Mouse (Mus musculus) thymus, postnatal 36 days (tissue): ENCODE results near the gene Nfs1.
"Not testable (repeated sequence)": the region's sequence is repeated elsewhere in the genome, so short reads cannot be mapped to it uniquely, and the experiment has no call there.

ENCODE experiments used
- DNase-seq, 2 experiments: peaks; one replicate each; pipeline ENCODE4 v3.0.0; 2022; ENCODE audit warnings: mixed read lengths in 2 of 2

Nfs1 gene

DNA sequence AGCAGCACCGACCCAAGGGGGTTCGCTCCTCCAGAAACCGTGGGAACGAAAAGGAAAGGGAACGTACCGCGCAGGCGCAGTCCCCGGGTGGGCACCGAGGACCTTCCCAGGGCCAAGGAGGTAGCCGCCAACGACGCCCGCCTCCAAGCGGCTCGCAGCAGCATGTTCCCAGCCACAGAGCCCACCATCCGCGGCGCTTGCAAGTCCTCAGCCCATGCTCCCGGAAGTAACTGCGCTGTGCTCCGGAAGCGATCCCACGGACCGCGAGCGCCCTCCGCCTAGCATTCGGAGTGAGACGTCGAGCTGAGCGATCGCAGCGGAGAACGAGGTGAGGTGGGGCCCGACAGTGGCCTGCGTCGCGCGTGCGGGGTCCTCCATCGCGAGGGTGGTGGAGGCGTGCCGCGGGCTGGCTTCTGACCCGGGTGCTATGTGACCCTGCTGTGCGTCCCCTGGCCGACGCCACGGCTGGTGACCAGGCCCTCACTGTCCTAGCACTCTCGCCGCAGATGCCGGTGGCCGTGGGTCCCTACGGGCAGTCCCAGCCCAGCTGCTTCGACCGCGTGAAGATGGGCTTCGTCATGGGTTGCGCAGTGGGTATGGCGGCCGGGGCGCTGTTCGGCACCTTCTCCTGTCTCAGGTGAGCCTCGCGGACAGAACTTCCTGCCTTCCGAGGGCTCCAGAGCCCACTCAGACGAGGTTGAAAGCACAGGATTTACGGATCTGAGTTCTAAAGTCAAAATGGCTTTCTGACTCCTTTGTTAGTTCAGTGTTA lies at the start of gene Nfs1, which contains the start of gene Romo1:
Nfs1 (minus strand) TSS at position 234 of the 772 bp plus-strand sequence.
Romo1 (plus strand) TSS at position 87 of the 772 bp plus-strand sequence.
- DNase-seq = peak; percentile 93 to 95

DNA sequence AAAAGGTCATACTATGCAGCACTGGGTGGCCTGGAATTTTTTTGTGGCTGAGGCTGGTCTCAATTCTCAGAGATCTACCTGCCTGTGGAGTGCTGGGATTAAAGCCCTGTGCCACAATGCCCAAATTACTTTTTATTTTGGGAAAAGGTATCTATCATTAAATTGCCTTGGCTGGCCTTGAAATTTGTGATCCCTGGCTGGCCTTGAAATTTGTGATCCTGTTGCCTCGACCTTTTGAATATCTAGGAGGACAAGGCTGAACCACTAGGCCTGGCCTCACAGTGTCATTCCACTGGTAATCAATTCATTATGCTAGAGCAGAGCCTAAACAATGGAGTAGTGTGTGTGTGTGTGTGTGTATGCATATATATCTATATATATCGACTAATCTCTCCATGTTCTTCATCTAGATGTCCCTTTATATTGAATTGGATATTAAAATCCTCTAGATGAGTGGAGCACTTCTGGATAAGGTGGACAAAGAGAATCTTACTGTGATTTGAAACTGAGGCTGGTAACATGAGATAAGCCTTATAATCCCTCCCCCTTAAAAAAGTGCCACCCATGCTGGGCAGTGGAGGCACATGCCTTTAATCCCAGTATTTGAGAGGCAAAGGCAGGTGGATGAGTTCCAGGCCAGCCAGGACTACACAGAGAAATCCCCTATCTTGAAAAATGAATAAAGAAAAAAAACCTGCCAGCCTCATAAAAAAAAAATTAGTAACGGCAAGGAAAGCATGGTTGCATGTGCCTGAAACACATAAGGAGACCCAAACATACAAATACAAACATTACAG lies 49.3 kb upstream of the Nfs1 start:
- DNase-seq = no peak

DNA sequence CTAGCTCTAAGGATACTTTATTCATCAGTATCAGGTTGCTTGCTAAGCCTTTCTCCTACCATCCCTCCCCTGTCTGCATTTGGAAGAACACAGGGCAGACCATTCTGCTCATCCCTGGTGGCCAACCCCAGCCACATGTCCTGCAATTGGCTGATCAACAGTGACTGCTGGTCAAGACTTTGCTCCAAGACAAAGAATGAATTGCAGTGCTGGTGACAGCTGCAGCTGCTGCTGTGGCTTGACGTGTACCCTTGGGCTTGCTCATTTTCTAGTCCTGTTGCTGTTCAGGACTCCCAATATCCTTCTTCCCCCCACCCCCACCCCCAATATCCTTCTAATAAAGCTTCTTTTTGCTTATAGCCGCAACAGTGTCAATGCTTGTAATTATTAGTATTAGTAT lies 48.1 kb upstream of the Nfs1 start:
- no peak for DNase-seq

DNA sequence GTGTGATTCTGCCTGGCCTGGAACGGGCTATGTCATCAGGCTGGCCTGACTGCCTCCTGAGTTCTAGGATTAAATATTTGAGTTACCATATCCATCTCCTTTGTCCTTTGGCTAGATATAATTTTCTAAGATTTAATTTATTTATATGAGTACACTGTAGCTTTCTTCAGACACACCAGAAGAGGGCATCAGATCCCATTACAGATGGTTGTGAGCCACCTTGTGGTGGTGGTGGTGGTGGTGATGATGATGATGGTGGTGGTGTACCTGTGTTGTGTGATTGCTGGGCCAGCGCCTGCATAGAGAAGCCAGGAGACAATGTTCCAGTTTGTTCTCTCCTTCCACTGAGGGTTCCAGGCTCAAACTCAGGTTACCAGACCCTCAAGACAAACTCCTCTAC lies 47.6 kb upstream of the Nfs1 start:
- no peak for DNase-seq

DNA sequence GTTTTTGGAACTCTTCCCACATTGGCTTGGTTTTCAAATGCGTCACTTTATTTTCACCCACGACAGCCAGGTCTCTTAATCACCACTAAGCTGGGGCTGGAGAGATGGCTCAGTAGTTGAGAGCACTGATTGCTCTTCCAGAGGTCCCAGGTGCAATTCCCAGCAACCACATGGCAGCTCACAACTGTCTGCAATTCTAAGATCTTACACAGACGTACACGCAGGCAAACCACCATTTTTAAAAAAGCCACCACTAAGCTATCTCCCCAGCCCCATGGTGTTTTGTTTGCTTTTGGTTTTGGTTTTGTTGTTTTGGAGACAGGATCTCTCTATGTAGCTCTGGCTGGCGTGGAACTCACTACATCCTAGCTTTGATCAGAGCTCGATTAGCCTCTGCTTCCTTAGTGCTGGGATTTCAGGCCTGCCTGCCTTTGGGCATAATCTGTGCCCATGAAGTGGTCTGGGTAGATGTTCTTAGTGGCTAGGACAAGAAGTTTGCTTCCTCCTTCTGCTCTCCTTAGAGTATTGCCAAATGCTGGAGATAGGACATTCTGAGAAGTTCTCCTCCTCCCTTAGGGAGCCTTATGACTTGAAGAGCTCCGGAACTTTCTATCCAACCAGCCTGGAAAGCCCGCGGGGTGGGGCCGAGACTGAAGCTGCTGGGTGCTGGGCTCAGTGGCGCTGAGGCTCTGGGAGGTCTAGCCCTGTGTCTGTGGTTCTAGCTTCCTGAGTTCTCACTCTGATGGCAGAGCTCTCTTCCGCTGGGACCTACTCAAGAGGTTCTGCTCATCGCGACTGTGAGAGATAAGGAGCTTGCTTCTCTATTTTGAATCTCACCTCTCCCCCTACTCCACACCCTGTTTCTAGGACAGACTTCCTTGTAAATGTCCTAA lies 46.3 kb upstream of the Nfs1 start:
- peak; percentile 71 to 78 for DNase-seq

DNA sequence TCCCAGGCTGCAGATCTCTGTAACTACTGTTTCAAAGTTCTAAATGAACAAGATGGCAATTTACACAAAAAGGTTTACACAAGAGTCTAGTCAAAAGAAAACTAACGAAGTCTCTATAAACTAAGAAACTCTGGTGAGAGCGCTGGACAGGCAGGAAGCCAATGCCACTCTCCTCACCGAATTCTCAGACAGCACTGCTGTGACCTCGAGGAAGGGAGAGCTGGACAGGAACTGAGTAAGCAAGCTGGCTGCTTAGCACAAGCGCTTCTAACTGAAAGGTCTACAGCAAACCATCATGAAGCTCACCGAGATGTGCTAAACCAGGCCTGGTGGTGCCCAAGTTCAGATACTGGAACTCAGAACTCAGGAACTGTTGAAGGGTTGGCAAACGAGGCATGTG lies 45.3 kb upstream of the Nfs1 start:
- not testable (repeated sequence) for DNase-seq

DNA sequence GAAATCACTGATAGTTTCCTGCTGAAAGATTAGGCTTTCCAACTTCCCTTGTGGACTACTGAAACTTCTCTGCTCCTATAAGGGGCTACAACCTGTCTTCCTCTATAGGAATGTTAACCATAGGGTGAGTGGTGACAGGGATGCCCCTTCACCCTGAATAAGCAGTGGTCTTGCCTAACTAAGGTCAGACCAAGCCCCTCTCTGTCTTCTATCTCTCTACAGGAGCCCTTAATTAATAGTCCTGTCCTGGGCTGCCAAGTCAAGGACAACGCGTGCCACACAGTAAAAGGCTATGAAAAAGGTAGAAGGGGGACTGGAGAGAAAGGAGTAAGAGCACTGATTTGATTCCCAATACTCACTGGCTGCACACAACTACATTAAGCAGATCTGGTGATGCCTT lies 37.6 kb upstream of the Nfs1 start:
- DNase-seq = no peak

DNA sequence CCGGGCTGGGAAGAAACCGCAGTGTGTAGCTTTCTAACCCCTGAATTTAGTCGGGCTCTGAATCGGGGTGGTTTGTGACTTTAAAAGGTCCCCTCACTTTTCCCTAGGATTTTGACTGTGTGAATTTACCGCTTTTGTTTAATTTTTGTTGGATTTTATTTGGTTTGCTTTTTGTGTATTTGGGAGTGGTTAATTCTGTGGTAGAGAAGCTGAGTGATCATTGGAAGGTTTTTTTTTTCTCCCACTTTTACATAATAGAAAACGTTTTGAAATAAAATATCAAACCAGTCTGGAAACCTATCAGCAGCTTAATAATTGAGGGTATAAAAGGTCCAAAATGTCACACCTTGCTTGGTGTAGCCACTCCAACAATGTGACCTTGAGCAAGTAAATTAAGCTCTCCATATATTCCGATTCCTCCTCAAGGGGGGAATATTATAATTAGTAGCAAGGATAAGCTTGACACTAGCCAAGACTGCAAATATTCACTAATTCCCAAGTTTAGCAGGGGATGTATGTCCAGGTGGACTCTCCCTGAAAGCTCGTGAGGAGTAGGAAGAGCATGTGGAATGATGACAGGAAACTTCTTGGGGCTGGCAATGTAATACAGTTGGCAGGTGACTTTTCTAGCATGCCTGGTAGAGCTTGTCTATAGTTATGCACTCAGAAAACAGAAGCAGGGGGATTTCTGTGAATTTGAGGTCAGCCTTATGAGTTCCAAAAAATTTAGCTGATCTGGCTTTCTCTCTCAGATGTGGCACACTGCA lies 37.0 kb upstream of the Nfs1 start:
- DNase-seq = no peak

DNA sequence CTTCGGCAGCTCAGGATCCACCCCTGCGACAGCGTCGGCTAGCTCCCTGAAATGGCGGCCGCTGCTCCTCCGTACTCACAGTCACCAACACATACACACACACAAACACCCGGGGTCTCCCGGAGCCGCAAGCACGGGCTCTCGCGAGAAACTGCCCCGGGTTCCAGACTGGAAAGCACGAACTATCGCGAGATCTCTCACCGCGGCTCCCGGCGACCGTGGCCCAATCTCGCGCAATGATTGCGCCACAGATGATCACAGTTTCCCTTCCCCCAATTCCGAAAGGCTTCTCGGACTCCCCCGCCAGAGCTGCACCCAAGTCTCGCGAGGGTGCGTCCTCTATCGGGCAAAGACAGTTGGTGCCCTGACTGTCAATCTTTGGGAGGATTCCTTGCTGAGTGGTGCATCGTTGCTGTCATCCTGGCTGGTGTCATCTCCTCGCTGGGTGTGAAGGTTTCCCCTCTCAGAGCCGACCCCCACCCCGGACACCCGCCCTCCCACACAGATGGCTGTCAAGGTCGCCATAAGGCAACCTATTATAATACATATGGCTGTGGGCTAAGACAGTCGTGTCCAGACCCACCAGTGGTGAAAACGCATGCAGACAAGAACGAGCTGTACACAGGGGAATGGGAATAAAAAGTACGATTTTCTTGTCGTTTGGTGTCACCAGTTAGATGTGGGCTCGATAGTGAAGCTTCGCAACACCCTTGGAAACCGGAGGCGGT lies 36.3 kb upstream of the Nfs1 start, which contains the start of gene Rbm39:
Rbm39 (minus strand) TSS at position 145 of the 728 bp plus-strand sequence.
- DNase-seq = peak; percentile 99 to 100

DNA sequence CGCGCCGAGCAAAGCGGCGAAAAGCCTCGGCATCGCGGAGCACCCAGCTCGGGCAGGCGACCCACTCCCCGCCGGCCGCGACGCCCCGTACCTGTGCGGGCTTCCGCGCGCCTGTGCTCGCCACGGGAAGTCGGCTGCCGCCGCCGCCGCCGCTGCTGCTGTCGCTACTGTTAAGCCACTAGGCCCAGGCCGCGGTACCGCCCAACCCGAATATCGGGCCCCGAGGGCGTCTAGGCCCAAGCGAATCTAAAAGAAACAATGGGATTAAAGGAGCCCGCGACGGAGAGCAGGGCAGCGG lies 35.8 kb upstream of the Nfs1 start:
- DNase-seq = no peak

DNA sequence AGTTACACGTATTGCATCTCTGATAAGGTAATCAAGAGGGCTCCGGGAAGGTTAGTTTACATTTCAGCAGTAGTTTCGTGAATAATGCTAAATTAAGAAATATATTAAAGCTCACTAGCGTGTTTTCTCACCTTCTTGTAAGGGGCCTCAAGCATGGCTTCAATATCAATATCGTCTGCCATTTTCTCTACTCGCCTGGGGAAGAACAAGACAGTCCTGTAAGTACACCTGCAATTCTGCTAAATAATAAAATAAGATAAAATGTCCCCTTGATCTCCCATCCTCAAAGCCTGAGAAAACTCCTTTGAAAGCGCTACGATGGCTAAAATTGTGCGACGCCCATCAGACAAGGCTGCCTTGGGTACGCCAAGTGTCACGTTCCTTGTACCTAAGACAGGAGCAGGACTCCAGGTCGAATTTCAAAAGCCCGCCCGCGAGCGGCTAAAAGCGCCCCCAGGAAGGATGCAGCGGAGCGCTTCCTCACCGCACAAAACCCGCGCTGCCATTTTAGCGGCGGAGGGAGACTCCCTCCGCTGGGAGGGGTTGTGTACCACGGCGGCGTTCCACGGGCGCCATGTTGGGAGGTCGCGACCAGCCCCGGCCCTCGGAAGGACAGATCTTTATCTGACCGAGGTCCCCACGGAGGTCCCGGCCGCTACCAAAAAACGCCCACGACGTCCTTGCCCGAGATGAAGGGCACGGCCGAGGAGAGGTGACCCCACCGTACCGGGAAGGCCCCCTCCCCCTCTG lies 35.2 kb upstream of the Nfs1 start:
- peak; percentile 85 to 89 for DNase-seq

DNA sequence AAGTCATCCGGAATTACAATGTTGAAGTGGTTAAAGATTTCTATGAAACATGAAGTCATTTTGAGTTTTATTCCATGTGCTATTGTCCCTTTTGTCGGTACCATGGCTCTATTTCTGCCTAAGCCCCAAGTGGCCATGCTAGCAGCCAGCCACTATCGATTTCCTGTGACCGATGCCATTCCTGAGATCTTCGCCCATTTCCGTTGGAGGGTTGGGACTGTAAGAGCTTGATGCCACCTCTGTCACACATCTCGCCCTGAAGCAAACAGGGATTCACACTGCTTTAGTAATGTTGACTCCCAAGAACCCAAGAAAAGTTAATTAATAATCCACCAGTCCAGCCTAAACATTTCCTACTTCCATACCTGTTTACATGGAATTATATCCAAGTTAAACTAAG lies 33.7 kb upstream of the Nfs1 start:
- DNase-seq = no peak

DNA sequence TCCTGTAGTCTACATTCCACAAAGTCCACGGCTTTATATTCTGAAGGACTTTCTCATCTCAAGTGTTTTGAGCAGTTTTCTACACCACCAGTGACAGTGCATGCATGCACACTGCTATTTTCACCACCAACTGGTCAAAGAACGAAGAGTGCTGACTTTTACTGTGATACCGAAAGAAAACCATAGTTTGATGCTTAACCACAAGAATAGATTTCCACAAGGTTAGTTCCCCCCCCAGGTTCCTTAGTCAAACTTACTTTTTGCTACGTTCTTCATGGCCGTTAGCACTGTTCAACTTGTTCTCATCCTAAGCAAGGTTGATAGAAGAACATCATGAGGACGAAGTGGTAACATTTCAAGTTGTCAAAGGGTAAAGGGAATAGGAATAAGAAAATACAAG lies 33.1 kb upstream of the Nfs1 start:
- no peak for DNase-seq

DNA sequence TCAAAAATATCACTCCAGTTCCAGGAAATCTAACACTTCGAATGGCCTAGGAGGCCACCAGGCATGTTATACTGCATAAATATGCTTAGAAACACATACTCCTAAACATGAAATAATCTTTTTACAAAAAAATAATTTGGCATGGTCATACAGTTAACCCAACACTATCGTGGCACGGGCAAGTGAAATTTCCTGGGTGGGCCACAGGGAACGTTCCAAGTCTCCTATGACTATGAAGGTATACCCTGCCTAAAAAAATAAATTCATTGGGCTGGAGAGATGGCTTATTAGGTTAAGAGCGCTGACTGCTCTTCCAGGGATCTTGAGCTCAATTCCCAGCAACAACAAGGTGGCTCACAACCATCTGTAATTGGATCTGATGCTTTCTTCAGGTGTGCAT lies 22.6 kb upstream of the Nfs1 start:
- DNase-seq = no peak

DNA sequence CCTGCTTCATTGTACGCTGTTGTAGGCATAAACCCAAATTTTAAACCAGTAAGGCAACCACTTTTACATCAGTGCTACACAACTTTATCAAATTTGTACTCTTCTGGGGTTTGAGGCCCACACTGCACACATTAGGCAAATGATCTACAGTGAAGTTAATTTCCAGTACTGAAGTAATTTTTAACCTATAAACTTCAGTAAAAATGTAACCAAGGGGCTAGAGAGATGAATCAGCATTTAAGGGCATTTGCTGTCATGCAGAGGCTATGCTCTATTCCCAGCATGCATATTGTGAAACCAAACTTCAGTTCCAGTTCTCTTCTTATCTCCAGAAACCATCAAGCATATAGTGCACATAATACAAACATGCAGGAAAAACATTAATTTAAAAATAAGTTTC lies 21.5 kb upstream of the Nfs1 start:
- no peak for DNase-seq

DNA sequence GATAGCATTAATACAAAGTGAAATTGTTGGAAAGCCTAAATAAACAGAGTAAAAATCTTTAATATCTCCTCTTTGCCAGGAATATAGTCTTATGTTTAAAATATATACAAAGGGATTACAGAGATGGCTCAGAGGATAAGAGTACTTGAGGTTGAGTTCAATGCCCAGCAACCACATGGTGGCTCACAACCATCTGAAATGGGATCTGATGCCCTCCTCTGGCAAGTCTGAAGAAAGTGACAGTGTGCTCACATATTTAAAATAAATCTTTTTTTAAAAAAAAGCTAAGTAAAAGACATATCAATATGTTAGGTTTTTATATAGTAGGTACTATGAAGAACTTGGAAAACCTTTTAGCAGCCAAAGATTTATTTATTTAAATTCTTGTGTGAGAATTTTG lies 7.6 kb upstream of the Nfs1 start:
- no peak for DNase-seq

DNA sequence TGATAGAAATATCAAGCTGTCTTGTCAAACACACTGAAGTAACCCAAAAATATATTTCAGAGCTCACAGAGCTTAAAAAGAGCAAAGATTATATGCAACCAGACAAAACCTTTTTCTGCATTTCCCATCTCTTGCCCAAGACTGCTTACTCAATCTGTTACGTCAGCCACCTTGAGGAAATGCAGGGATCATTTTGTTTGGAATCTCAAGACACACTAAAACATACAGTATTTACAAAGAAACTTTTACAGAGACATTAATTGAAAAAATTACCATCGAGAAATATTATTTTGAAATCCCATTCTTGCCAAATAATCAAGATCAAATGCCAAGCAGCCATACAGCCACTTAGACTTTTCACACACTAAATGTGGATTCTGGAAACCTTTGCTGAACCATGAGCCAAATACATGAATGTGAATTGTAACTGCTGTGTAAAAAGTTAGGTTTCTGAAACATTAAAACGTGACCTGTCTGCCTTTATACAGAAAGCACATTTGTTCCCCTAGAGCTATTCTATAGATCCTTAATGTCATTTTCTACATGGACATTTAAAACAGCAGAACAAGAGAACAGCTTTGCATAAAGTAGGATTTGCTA lies 3.4 kb upstream of the Nfs1 start:
- no peak for DNase-seq

DNA sequence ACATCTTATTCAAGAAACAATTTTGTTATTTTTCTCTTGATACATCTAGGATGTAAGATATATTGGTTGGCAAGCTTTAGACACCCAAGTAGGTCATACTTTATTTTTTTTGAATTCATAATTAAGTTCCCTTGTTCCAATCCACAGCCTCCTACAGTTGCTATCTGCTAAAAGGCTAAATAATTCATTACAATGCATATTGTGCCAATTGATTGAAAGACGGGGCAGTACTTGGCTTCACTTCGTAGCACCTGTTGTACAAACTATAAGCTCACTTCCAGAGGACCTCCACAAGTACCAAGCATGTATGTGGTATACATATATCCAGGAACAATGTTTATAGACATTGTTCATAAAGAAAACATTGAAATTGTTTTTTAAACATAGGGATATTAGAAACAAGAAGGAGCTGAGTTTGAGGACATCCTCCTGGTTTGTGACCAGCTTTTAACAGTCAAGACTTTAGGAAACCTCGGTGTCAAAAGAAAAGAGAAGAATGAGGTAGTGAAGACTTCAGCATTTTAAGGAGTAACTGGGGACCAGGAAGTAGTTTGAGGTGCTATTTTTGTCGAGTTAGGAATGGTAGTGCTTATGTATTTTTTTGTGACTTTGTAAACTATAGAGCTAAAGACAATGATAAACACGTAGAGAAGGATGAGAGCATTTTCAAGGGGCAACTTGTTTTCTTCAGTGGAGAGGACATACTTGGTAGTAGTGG lies 2.4 kb upstream of the Nfs1 start:
- no peak for DNase-seq

DNA sequence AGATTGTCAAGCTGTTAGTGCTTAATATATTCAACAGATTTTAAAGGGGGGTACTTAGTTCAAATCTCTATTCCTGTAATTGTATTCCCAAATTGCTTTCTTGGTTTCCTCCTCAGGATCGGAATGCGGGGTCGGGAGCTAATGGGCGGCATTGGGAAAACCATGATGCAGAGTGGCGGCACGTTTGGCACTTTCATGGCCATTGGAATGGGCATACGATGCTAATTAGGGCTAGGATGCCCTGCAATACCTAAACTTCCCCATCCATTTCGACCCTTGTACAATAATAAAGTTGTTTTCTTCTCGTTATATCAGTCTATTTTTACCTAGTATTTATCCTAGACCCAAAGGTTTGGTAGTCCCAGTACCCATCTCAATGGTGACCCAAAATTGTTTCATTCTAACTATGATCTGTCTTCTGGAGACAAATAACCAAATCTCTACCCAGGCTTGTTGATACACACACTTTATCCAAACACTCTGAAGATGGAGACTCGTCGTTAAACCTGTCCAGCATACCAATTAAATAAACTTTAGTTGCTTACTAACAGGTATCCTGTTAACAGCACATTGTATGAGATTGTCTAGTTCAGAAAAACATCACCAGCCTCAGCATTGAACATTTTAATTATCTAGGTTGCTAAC lies 1.6 kb upstream of the Nfs1 start:
- no peak for DNase-seq
